Mouse (Mus musculus) intestine, postnatal 0 days (tissue): ENCODE results near the gene Scml4. TPM values are rescaled to one million over a fixed set of nuclear protein-coding genes. Genes with fewer than 3 reads are reported as not detected.

Experiments used
- ATAC-seq: fragments of 200-750 bp; cut with Nextera tagmentation; 2 replicates; pipeline ENCODE4 v1.8.0; 2017; ENCODE audit warnings: mild to moderate bottlenecking, moderate TSS enrichment, moderate library complexity
- H3K27ac ChIP-seq: fragments of 300-500 bp; sonication (generic); 2 replicates; pipeline ENCODE4 v1.5.1; 2014; ENCODE audit warnings: mild to moderate bottlenecking, low read depth, low read length, moderate library complexity
- H3K27me3 ChIP-seq: fragments of 300-500 bp; sonication (generic); replicated peaks from 2 replicates; pipeline ENCODE4 v1.6.1; 2014; ENCODE audit warnings: low read length, mixed read lengths; ENCODE audit not compliant: control insufficient read depth, insufficient read depth
- H3K36me3 ChIP-seq: fragments of 300-500 bp; sonication (generic); 2 replicates; pipeline ENCODE4 v1.6.1; 2014; ENCODE audit warnings: mild to moderate bottlenecking, moderate library complexity; ENCODE audit not compliant: control insufficient read depth, insufficient read depth
- H3K4me1 ChIP-seq: fragments of 300-500 bp; sonication (generic); replicated peaks from 2 replicates; pipeline ENCODE4 v1.6.1; 2014; ENCODE audit warnings: antibody characterized with exemption, low read length, mixed read lengths; ENCODE audit not compliant: control insufficient read depth, insufficient read depth
- H3K4me2 ChIP-seq: fragments of 300-500 bp; sonication (generic); replicated peaks from 2 replicates; pipeline ENCODE4 v1.6.1; 2014; ENCODE audit warnings: low read depth, mild to moderate bottlenecking, moderate library complexity
- H3K4me3 ChIP-seq: fragments of 300-500 bp; sonication (generic); 2 replicates; pipeline ENCODE4 v1.5.1; 2014; ENCODE audit warnings: low read depth, low read length
- H3K9ac ChIP-seq: fragments of 300-500 bp; sonication (generic); 2 replicates; pipeline ENCODE4 v1.6.1; 2014; ENCODE audit warnings: mild to moderate bottlenecking, low read depth, low read length
- H3K9me3 ChIP-seq: fragments of 300-500 bp; sonication (generic); 2 replicates; pipeline ENCODE4 v1.6.1; 2016; ENCODE audit warnings: mixed run types; ENCODE audit not compliant: control insufficient read depth
- CTCF ChIP-seq: sonication (generic); IDR thresholded peaks from 2 replicates; pipeline ENCODE4 v1.5.1; 2016; ENCODE audit warnings: low read depth, mild to moderate bottlenecking, control low read depth, antibody characterized with exemption, moderate library complexity
- WGBS: fragments of 180-500 bp; shearing (Covaris S2); extraction: QIAGEN DNeasy Blood & Tissue Kit; methylation state at CpG from one replicate; pipeline ENCODE4 v1.1.7; 2014; 5-methylcytosine and 5-hydroxymethylcytosine counted together
- polyA plus RNA-seq: library from polyadenylated mRNA; unstranded; fragments of >200 nt; fragmentation: Nextera tagmentation; extraction: Ambion mirVana; gene quantifications from 2 replicates; pipeline ENCODE4 v1.2.1, GENCODE M21; 2015

Gene Scml4
- polyA plus RNA-seq, 1 experiment from 2014 or later = 13.0 TPM

GRCm38 (mm10) chr10:42856574-42856973, 3.6 kb upstream of the Scml4 start:
- no peak overlapping the region for H3K4me2 ChIP-seq
- no peak for ATAC-seq
- H3K27ac ChIP-seq = no peak overlapping the region
- WGBS = 94% methylated on average over 9 of the region's 9 CpGs
- H3K27me3 ChIP-seq = no peaks in the 10 kb centered on the region
- no peaks in the 10 kb centered on the region for H3K9me3 ChIP-seq
- TF ChIP-seq CTCF = no peak
- no peaks in the 10 kb centered on the region for H3K4me1 ChIP-seq
- no peak overlapping the region for H3K9ac ChIP-seq
- no peak overlapping the region for H3K4me3 ChIP-seq
- no peaks in the 10 kb centered on the region for H3K36me3 ChIP-seq

- no peak for TF ChIP-seq CTCF
- Histone ChIP-seq H3K4me2 (no peak overlapping the region), H3K9me3 (no peaks in the 10 kb centered on the region), H3K4me3 (no peak overlapping the region), H3K27me3 (no peaks in the 10 kb centered on the region), H3K9ac (no peak overlapping the region), H3K36me3 (no peaks in the 10 kb centered on the region), H3K4me1 (no peaks in the 10 kb centered on the region), H3K27ac (no peak overlapping the region)
- ATAC-seq = no peak
- WGBS = 92% methylated on average over 2 of the region's 2 CpGs
Observed at GRCm38 (mm10) chr10:42857021-42857420, 3.1 kb upstream of the Scml4 start.

- no peaks in the 10 kb centered on the region for H3K36me3 ChIP-seq
- 0 out of 2 replicates have a peak, but pooled peaks cover 2% of the 10 kb centered on the region for H3K4me1 ChIP-seq
- WGBS = 58% methylated on average over 2 of the region's 2 CpGs
- no peak overlapping the region for H3K9ac ChIP-seq
- H3K4me3 ChIP-seq = no peak overlapping the region
- no peak for TF ChIP-seq CTCF
- no peaks in the 10 kb centered on the region for H3K27me3 ChIP-seq
- no peak for ATAC-seq
- no peaks in the 10 kb centered on the region for H3K9me3 ChIP-seq
- H3K4me2 ChIP-seq = no peak overlapping the region
- no peak overlapping the region for H3K27ac ChIP-seq
Observed at GRCm38 (mm10) chr10:42859781-42860158, 400 bp upstream of the Scml4 start.

- H3K4me2 ChIP-seq = peak overlapping the region; percentile 61; the same call in 1 of the 2 replicates
- no peak overlapping the region for H3K4me3 ChIP-seq
- no peak for TF ChIP-seq CTCF
- no peak for ATAC-seq
- H3K9me3 ChIP-seq = no peaks in the 10 kb centered on the region
- no peak overlapping the region for H3K9ac ChIP-seq
- WGBS = 79% methylated on average over 7 of the region's 7 CpGs
- no peaks in the 10 kb centered on the region for H3K36me3 ChIP-seq
- H3K27me3 ChIP-seq = no peaks in the 10 kb centered on the region
- H3K27ac ChIP-seq = no peak overlapping the region
- 0 out of 2 replicates have a peak, but pooled peaks cover 2% of the 10 kb centered on the region for H3K4me1 ChIP-seq
Observed at GRCm38 (mm10) chr10:42861446-42861845, 1.3 kb downstream of the Scml4 start.

- WGBS = 22% methylated on average over 13 of the region's 13 CpGs
- H3K9ac ChIP-seq = 0 out of 2 replicates have a peak overlapping the region, but pooled peaks have one; percentile 23
- ATAC-seq = no peak
- peak overlapping the region; percentile 22; the same call in 1 of the 2 replicates for H3K27ac ChIP-seq
- peak overlapping the region; percentile 29 for H3K4me3 ChIP-seq
- no peaks in the 10 kb centered on the region for H3K9me3 ChIP-seq
- no peak for TF ChIP-seq CTCF
- peak overlapping the region; percentile 61 for H3K4me2 ChIP-seq
- 0 out of 2 replicates have a peak, but pooled peaks cover 2% of the 10 kb centered on the region for H3K4me1 ChIP-seq
- no peaks in the 10 kb centered on the region for H3K27me3 ChIP-seq
- H3K36me3 ChIP-seq = no peaks in the 10 kb centered on the region
Observed at GRCm38 (mm10) chr10:42862102-42862740, 2.1 kb downstream of the Scml4 start.

GRCm38 (mm10) chr10:42862806-42863205, 2.6 kb downstream of the Scml4 start:
- H3K4me3 ChIP-seq = no peak overlapping the region
- no peak overlapping the region for H3K9ac ChIP-seq
- H3K27ac ChIP-seq = no peak overlapping the region
- H3K27me3 ChIP-seq = no peaks in the 10 kb centered on the region
- peak overlapping the region; percentile 61 for H3K4me2 ChIP-seq
- ATAC-seq = no peak
- 54% methylated on average over 4 of the region's 4 CpGs for WGBS
- no peak for TF ChIP-seq CTCF
- H3K36me3 ChIP-seq = no peaks in the 10 kb centered on the region
- H3K4me1 ChIP-seq = 0 out of 2 replicates have a peak, but pooled peaks cover 2% of the 10 kb centered on the region
- H3K9me3 ChIP-seq = no peaks in the 10 kb centered on the region
